8 mouse cellular contexts compared by ENCODE assay signal in the genomic region with DNA sequence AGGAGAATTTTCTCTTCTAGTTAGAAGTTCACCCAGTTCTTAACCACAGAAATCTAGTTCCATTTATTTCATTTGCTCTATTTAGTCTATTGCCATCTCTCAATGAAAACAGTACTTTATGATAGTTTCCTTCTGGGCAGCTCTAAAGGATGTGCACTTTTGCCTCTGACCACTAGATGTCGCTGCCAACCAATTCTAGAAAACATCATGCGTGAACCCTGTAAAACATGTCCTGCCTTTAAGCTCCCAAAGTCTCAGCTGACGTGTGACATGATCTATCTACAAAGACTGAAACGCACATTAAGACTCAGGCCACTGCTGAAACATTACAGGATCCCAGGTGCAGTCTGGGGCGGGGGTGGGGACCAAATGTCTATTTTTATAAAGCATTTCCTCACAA.
DNase-seq lines count a peak whose midpoint lies in the region; TF ChIP-seq lines count a peak whose summit lies in the region.

No protein-coding gene starts in this region.

- TF ChIP-seq CTCF in cortical plate, adult 2 months (IDR thresholded peaks at IDR 0.05; ENCODE audit: extremely low read depth, insufficient read depth, low read length), result peak; percentile 95

- no peak overlapping the region for H3K4me3 ChIP-seq in cortical plate, adult 2 months (ENCODE audit: insufficient read depth, low read length)

- TF ChIP-seq POLR2A in cortical plate, adult 2 months (IDR thresholded peaks at IDR 0.05; ENCODE audit: extremely low read depth, insufficient read depth, low read length), result no peak

- peak; percentile 64 to 70 for DNase-seq in B cell, adult 2 months
- peak; percentile 62 for DNase-seq in ZHBTc4 (ENCODE audit: low read depth, low spot score)
- DNase-seq in heart, adult 8-10 months (ENCODE audit: low spot score), result peak; percentile 72
- peak; percentile 81 to 83 for DNase-seq in kidney, postnatal 4 days
- peak; percentile 51 to 62 for DNase-seq in lung, adult 18-20 months
- DNase-seq in retina, postnatal 1 day, result peak; percentile 83
- DNase-seq in urinary bladder, postnatal 25 days (ENCODE audit: low spot score), result peak; percentile 64

- no peak overlapping the region for H3K27ac ChIP-seq in cortical plate, adult 2 months (ENCODE audit: insufficient read depth, low read length)

- no peaks in the 10 kb centered on the region for H3K4me1 ChIP-seq in cortical plate, adult 2 months (ENCODE audit: control insufficient read depth, insufficient read depth, low read length)
